Mouse (Mus musculus) cerebellum, postnatal 25 days (tissue): ENCODE data around the gene Vav2.
A peak's percentile ranks its signal among the peaks of the same experiment; 100 is the strongest.

Source experiments
- DNase-seq, 2 experiments: peaks; one replicate each; pipeline ENCODE4 v3.0.0; 2021; ENCODE audit warnings: mixed read lengths in 2 of 2

The Vav2 gene

GRCm38 (mm10) chr2:27441767-27442707, 15.2 kb upstream of the Vav2 start, which contains the start of gene Brd3os:
Gene Brd3os (plus strand): TSS chr2:27442324.
- DNase-seq: peak; percentile 92 to 96

GRCm38 (mm10) chr2:27438281-27438680, 11.4 kb upstream of the Vav2 start:
- DNase-seq: no peak

- DNase-seq: no peak
These were observed 11.0 kb upstream of the Vav2 start for GRCm38 (mm10) chr2:27437876-27438275.

- no peak for DNase-seq
These were observed 5.8 kb upstream of the Vav2 start for GRCm38 (mm10) chr2:27432599-27432998.

GRCm38 (mm10) chr2:27430621-27431020, 3.8 kb upstream of the Vav2 start:
- DNase-seq: no peak

GRCm38 (mm10) chr2:27428071-27428470, 1.2 kb upstream of the Vav2 start:
- peak; percentile 86 to 91 for DNase-seq

GRCm38 (mm10) chr2:27426406-27426854, 403 bp downstream of the Vav2 start:
- DNase-seq: peak; percentile 42 to 66

GRCm38 (mm10) chr2:27425751-27426405, 955 bp downstream of the Vav2 start:
- DNase-seq: peak; percentile 28 to 43

GRCm38 (mm10) chr2:27425161-27425611, 1.6 kb downstream of the Vav2 start:
- no peak for DNase-seq

- no peak for DNase-seq
These were observed 3.2 kb downstream of the Vav2 start for GRCm38 (mm10) chr2:27423596-27423995.

GRCm38 (mm10) chr2:27421293-27422068, 5.4 kb downstream of the Vav2 start:
- DNase-seq: peak; percentile 74 to 85

- DNase-seq: no peak
These were observed 8.2 kb downstream of the Vav2 start for GRCm38 (mm10) chr2:27418577-27419070.

- DNase-seq: no peak
These were observed 9.1 kb downstream of the Vav2 start for GRCm38 (mm10) chr2:27417648-27418153.

- DNase-seq: no peak
These were observed 10.4 kb downstream of the Vav2 start for GRCm38 (mm10) chr2:27416425-27416824.

GRCm38 (mm10) chr2:27415060-27415783, 11.6 kb downstream of the Vav2 start:
- no peak for DNase-seq

GRCm38 (mm10) chr2:27413936-27414657, 12.7 kb downstream of the Vav2 start:
- no peak for DNase-seq

GRCm38 (mm10) chr2:27413582-27413935, 13.3 kb downstream of the Vav2 start:
- no peak for DNase-seq

- DNase-seq: no peak
These were observed 14.5 kb downstream of the Vav2 start for GRCm38 (mm10) chr2:27412245-27412800.

- DNase-seq: no peak
These were observed 15.1 kb downstream of the Vav2 start for GRCm38 (mm10) chr2:27411688-27412174.

GRCm38 (mm10) chr2:27410518-27411140, 16.2 kb downstream of the Vav2 start:
- no peak for DNase-seq
